Mouse (Mus musculus) erythroblast, embryonic 14.5 days (primary cell): ENCODE data around the gene Prdm15. TPM values are rescaled to one million over a fixed set of nuclear protein-coding genes. Genes with fewer than 3 reads are reported as not detected.

Experiments
- H3K27me3 ChIP-seq: 2 replicates; pipeline ENCODE4 v1.6.1; 2012; ENCODE audit warnings: inconsistent platforms; ENCODE audit not compliant: control insufficient read depth
- H3K36me3 ChIP-seq: 2 replicates; pipeline ENCODE4 v1.6.1; 2012; ENCODE audit warnings: mild to moderate bottlenecking, inconsistent platforms; ENCODE audit not compliant: control insufficient read depth
- H3K4me1 ChIP-seq: 2 replicates; pipeline ENCODE4 v1.6.1; 2012; ENCODE audit warnings: inconsistent platforms; ENCODE audit not compliant: control insufficient read depth
- H3K4me3 ChIP-seq: replicated peaks from 2 replicates; pipeline ENCODE3; 2012; ENCODE audit warnings: moderate library complexity, mild to moderate bottlenecking, inconsistent platforms
- H3K9me3 ChIP-seq: 2 replicates; pipeline ENCODE4 v1.6.1; 2012; ENCODE audit warnings: low read length, inconsistent platforms, mixed read lengths; ENCODE audit not compliant: control insufficient read depth
- GATA1 ChIP-seq: IDR thresholded peaks from 2 replicates; pipeline ENCODE4 v1.6.1; 2012; ENCODE audit warnings: low read length, inconsistent platforms, mixed read lengths
- TAL1 ChIP-seq: IDR thresholded peaks from 3 replicates; pipeline ENCODE4 v1.6.1; 2012; ENCODE audit warnings: low read length, inconsistent platforms, mixed read lengths
- polyA plus RNA-seq: library from polyadenylated mRNA; stranded (reverse); fragments of >175 nt; gene quantifications from 2 replicates; pipeline ENCODE4 v1.2.3, GENCODE M21; 2012

Gene Prdm15
- 0.02 and 0.03 TPM in 2 replicates for polyA plus RNA-seq

- Histone ChIP-seq H3K4me3 (peak within 1 kb of the TSS; percentile 82), H3K9me3 (no peaks in the 10 kb centered on the region), H3K27me3 (no peaks in the 10 kb centered on the region), H3K36me3 (peaks cover 21% of the 10 kb centered on the region), H3K4me1 (peaks cover 48% of the 10 kb centered on the region)
- no peak for TF ChIP-seq TAL1
- no peak for TF ChIP-seq GATA1
Measured at GRCm38 (mm10) chr16:97851741-97852319, at the start of gene Prdm15. Prdm15 (minus strand) TSS chr16:97851850.

DNA sequence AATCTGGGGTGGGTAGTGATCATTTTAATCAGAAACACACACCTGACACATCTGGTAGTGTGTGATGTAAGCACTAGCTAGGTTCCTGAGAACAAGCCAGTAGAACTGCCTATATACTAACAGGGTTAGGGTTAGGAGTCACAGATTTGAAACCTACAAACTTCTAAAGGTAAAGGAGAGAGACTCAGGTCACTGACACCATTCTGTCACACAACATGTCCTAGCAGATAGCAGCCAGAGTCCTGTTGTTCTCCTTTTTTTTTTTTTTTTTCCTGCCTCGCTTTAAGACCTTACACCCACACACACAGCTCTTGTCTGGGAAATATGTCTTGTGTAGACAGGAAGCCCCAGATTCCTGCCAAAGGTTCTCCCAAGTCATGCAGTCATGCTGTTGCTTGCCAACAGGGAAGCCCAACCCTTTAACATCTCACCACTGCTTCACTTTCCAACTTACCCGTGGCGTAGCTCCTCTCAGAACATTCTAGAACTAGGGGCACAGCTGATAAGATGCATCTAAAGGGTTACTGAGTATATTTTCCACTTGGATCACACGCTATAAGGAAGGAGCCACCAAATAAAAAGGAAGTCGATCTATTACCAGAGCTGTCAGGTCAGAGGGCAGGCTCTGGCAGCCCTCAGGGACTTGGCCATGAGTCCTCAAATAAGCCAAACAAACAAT, 45.8 kb upstream of the Prdm15 start:
- Histone ChIP-seq H3K36me3 (no peaks in the 10 kb centered on the region), H3K4me1 (no peaks in the 10 kb centered on the region), H3K4me3 (no peak overlapping the region), H3K9me3 (no peaks in the 10 kb centered on the region), H3K27me3 (no peaks in the 10 kb centered on the region)
- no peak for TF ChIP-seq TAL1
- no peak for TF ChIP-seq GATA1

DNA sequence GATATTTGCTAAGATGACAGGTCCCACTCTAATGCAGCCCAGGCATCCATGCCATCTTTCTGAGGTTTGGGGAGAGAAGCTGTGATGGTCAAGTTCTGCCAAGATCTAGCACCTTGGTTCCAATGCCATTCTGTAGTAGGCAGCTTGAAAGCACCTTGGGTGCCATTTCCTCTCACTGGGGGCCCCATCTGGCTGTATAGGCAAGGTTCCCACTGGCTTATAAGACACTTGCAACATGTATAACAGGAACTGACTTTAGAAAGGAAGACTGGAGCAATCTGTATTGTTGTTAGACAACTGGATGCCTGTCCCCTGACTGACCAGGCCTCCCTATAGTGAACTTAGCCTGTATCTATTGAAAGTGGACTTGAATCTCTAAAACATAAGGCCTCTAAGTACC, 36.1 kb upstream of the Prdm15 start:
- no peaks in the 10 kb centered on the region for H3K4me1 ChIP-seq

GRCm38 (mm10) chr16:97883696-97884095, 32.0 kb upstream of the Prdm15 start:
- H3K27me3 ChIP-seq: no peaks in the 10 kb centered on the region
- no peaks in the 10 kb centered on the region for H3K4me1 ChIP-seq
- no peaks in the 10 kb centered on the region for H3K9me3 ChIP-seq
- H3K36me3 ChIP-seq: no peaks in the 10 kb centered on the region; the same call in 1 of the 2 replicates
- H3K4me3 ChIP-seq: no peak overlapping the region
- TF ChIP-seq GATA1 (no peak), TAL1 (no peak)

More for the DNA sequence above, 36.1 kb upstream of the Prdm15 start:
- no peaks in the 10 kb centered on the region for H3K9me3 ChIP-seq
- no peak overlapping the region for H3K4me3 ChIP-seq
- peaks cover 5% of the 10 kb centered on the region; the same call in 1 of the 2 replicates for H3K36me3 ChIP-seq
- TF ChIP-seq TAL1: no peak
- no peaks in the 10 kb centered on the region for H3K27me3 ChIP-seq

GRCm38 (mm10) chr16:97882891-97883290, 31.2 kb upstream of the Prdm15 start:
- no peaks in the 10 kb centered on the region; the same call in 1 of the 2 replicates for H3K36me3 ChIP-seq
- H3K27me3 ChIP-seq: no peaks in the 10 kb centered on the region
- TF ChIP-seq GATA1 (no peak), TAL1 (no peak)
- H3K4me3 ChIP-seq: no peak overlapping the region
- H3K4me1 ChIP-seq: no peaks in the 10 kb centered on the region
- no peaks in the 10 kb centered on the region for H3K9me3 ChIP-seq

GRCm38 (mm10) chr16:97879134-97879533, 27.5 kb upstream of the Prdm15 start:
- TF ChIP-seq GATA1: no peak
- TF ChIP-seq TAL1: no peak
- H3K4me1 ChIP-seq: no peaks in the 10 kb centered on the region

GRCm38 (mm10) chr16:97877502-97877901, 25.9 kb upstream of the Prdm15 start:
- TF ChIP-seq TAL1: no peak
- no peak for TF ChIP-seq GATA1
- H3K9me3 ChIP-seq: no peaks in the 10 kb centered on the region

More at GRCm38 (mm10) chr16:97879134-97879533, 27.5 kb upstream of the Prdm15 start:
- Histone ChIP-seq H3K27me3 (no peaks in the 10 kb centered on the region), H3K36me3 (peaks cover 2% of the 10 kb centered on the region), H3K4me3 (no peak overlapping the region), H3K9me3 (no peaks in the 10 kb centered on the region)

GRCm38 (mm10) chr16:97875101-97875500, 23.5 kb upstream of the Prdm15 start:
- H3K27me3 ChIP-seq: no peaks in the 10 kb centered on the region
- H3K9me3 ChIP-seq: no peaks in the 10 kb centered on the region
- H3K36me3 ChIP-seq: peaks cover 4% of the 10 kb centered on the region
- no peak for TF ChIP-seq TAL1
- TF ChIP-seq GATA1: no peak
- H3K4me1 ChIP-seq: no peaks in the 10 kb centered on the region
- H3K4me3 ChIP-seq: no peak overlapping the region

More at GRCm38 (mm10) chr16:97877502-97877901, 25.9 kb upstream of the Prdm15 start:
- no peaks in the 10 kb centered on the region for H3K27me3 ChIP-seq
- no peak overlapping the region for H3K4me3 ChIP-seq
- H3K36me3 ChIP-seq: peaks cover 4% of the 10 kb centered on the region
- H3K4me1 ChIP-seq: no peaks in the 10 kb centered on the region

GRCm38 (mm10) chr16:97874376-97874775, 22.7 kb upstream of the Prdm15 start:
- peaks cover 4% of the 10 kb centered on the region for H3K36me3 ChIP-seq

More at GRCm38 (mm10) chr16:97874376-97874775, 22.7 kb upstream of the Prdm15 start:
- Histone ChIP-seq H3K4me1 (no peaks in the 10 kb centered on the region), H3K4me3 (no peak overlapping the region), H3K27me3 (no peaks in the 10 kb centered on the region), H3K9me3 (no peaks in the 10 kb centered on the region)
- TF ChIP-seq GATA1 (no peak), TAL1 (no peak)
